Mouse (Mus musculus): ENCODE measurements around the gene Spns1.

- TF ChIP-seq CTCF (IDR thresholded peaks at IDR 0.05; ENCODE audit: low read depth) (peak; percentile 93), EP300 (IDR thresholded peaks at IDR 0.05; ENCODE audit: low read depth) (no peak)
These were observed 22.3 kb upstream of the Spns1 start for GRCm38 (mm10) chr7:126399548-126399947.

All from liver, embryonic 14.5 days (tissue).